Mouse (Mus musculus): ENCODE data around the gene Lrp6.
A peak's percentile ranks its signal among the peaks of the same experiment; 100 is the strongest.

DNA sequence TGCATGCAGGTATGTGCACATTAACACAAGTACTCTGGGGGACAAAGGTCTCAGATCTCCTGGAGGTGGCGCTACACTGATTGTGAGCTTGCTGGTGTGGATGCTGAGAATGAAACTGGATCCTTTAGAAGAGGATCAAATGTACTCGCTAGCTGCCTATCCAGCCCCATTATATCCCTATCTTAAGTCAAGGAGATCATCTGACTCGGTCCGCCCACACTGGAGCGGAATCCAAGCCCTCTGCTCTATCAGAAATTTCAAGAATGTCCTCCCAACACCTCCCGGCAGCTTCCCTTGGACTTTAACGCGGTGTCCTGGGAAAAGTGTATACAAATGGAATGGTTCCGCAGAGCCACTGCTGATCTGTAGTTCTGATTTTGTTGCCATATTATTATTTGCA is 77.1 kb downstream of the Lrp6 start:
- TF ChIP-seq POLR2A (IDR thresholded peaks at IDR 0.05; ENCODE audit: insufficient read depth, low read depth, low read length) (no peak), CTCF (IDR thresholded peaks at IDR 0.05) (peak; percentile 45), EP300 (IDR thresholded peaks at IDR 0.05; ENCODE audit: insufficient read depth, low read depth, low read length) (0 out of 2 replicates have a peak, but pooled peaks have one; percentile 18)
